Mouse (Mus musculus): ENCODE data around the gene Ruvbl1.

The Ruvbl1 gene

DNA sequence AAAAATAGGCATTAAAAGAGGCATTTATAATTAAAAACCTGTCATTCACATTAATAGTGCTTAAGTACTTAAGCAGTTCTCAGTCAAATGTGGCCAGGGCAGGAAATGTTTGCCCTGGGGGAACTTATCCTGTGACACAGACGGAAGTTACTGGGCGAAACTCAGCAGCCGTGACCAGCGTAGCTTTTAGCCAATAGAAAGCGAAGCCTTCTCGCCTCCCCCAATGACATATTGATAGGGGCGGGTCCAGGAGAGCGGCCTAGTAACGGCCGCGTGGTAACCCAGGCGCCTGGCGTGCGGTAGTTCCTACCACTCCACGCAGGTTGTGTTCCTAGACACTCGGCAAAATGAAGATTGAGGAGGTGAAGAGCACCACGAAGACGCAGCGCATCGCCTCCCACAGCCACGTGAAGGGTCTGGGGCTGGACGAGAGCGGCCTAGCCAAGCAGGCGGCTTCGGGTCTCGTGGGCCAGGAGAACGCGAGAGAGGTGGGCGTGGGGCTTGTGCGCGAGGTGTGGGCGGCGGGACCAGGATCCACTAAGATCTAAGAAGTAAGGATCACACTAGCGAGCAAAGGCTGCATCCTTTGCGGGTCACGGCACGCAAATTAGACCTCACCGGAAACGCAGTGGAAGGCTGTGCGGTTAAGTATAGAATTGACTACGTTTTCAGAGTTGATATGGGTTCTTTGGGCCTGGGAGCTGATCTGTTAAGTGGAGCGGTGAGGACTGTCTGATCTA lies at the start of gene Ruvbl1:
TSS of gene Ruvbl1 (plus strand) at position 229 of the 740 bp plus-strand sequence.
- peak; percentile 99 for DNase-seq (ENCODE audit: low read depth, low spot score)

DNA sequence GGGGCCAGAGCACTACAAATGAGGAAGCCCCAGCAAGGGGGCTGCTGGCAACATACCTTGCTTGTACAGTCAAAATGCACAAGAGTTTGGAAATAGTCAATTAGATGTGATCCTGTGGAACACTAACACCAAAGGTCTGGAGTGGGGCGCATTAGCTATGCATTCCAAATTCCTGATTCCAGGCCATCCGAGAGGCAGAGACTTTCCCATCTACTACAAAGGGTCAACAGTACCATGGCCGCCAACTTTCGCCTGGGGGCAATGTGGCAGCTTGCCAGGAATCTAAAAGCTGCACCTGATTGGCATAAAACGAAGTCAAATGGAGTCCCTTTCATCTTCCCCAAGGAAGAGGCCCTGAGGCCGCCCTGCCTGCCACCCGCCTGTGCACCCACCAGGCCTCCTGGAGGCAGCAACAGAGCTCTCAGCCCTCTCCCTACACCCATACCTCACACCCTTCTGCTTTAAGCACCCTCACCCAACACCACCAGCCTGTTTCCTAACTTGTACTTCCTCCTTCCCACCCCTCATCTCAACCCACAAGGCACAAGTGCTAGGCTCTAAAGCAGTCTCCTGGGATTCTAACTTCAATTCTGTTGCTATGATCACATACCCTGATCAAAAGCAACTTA lies 49.0 kb upstream of the Ruvbl1 start:
- peak; percentile 30 for DNase-seq (ENCODE audit: low read depth, low spot score)

DNA sequence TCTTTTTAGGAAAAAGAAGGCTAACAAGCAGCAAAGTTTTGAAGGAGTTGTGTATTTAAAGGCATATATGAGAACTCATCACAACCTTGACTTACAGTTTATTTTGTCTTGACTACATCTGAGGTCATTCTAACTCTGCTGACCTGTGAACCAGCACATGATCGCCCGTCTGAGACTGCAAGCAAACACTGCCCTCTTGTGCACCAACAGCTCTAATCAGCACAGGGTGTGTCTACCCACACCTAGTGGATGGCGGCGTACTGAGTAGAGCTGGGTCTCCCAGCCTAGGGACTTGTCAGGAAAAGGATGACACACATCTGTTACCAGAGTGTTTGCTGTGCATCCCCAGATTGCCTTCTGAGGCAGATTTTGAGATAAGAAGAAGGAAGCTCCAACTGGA lies 34.0 kb upstream of the Ruvbl1 start:
- peak; percentile 62 for DNase-seq (ENCODE audit: low read depth, low spot score)

DNA sequence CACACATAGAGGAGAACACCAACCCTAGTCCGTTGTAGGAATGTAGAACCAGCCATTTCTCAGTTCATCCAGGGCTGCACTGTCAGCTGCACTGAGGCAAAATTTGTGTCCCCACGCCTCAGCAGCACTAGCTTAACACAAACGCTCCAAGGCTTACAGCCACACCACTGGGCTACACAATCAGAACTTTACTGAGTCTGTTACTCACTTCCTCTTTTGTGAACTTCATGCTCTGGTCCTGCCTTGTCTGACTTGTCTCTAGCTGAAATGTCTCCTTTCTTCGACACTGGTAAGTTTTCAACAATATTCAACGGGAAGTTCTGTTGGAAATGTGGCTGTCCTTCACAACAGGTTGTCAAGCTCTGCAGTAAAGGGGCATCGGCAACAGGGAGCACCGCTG lies 29.6 kb upstream of the Ruvbl1 start:
- no peak for DNase-seq (ENCODE audit: low read depth, low spot score)

DNA sequence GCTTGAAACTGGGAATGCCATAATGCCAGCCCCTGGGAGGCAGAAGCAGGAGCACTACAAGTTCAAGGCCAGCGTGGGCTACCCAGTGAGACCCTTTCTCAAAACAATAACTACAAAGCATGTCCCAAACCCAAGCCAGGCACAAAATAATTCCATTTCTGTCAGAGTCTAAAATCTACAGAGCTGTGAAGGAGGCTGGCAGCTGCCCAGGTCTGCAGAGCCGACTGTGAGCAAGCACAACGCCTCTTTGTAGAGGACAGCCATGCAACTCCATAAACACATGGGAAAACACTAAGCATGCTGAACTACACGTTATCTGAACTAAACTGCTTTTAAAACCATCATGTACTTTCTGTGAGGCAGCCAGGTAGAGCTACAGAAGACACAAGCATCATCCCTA lies 26.2 kb upstream of the Ruvbl1 start:
- DNase-seq (ENCODE audit: low read depth, low spot score), result no peak

DNA sequence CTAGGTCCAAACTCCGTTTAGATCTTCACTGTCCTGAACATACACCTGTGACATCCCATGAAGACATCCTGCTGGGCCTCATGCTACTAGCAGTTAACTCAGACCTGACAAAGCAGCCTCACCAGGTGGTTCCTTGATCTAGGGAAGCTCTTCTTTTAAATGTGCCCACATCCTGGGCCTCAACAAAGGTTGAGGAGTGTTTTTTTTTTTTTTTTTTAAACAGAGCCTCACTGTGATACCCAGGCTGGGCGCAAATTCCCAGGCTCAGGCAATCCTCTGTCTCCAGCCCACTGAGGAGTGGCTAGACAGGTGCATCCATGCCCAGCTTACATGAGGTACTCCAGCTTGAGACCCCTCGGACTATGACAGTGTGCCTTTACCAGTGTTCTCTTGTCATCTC lies 22.7 kb upstream of the Ruvbl1 start:
- no peak for DNase-seq (ENCODE audit: low read depth, low spot score)

DNA sequence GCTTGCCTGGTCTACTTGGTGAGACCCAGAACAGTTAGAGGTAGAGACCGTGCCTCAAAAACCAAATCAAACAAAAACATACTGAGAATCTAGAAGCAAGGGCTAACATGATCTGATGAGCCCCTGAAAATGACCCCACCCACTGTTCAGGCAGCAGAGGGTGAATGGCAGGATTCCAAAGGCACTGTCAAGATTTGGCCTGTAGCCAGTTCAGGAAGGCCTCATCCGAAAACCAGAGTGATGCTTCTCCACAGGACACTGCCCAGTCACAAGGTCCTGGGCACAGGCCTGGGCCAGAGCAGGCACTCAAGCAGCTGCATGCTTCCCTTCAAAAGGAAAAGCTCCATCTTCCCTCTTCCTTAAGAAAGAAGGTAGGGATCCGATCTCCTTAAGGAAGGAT lies 21.8 kb upstream of the Ruvbl1 start:
- no peak for DNase-seq (ENCODE audit: low read depth, low spot score)

DNA sequence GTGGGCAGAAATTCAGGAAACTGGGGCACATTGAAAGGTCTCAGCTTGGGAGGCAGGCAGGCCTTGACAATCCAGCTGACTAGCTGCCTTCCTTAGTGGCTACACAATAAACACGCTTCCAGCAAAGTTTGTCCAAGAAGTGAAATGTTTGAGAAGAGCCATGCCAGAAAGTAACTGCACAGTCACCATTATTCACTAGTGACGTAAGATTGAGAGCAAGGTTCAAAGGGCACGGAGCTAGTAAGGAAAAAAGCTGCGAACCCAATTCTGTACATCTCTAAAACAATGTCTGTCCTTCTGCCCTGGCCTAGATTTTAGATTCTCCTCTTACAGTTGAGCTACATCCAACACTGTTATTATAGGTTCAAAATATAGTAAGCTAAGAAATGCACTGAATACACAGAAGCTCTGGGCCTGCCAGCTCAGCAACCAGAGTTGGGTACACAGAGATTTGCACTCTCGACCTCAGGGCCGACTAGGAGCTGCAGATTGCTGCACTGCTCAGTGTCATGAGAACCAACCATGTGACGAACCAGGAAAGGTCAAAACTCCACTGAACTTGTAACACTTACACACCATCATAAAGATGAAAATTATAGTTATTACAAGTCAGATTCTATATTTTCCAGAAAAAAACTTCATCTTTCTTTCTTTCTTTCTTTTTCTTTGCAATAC lies 21.0 kb upstream of the Ruvbl1 start:
- no peak for DNase-seq (ENCODE audit: low read depth, low spot score)

DNA sequence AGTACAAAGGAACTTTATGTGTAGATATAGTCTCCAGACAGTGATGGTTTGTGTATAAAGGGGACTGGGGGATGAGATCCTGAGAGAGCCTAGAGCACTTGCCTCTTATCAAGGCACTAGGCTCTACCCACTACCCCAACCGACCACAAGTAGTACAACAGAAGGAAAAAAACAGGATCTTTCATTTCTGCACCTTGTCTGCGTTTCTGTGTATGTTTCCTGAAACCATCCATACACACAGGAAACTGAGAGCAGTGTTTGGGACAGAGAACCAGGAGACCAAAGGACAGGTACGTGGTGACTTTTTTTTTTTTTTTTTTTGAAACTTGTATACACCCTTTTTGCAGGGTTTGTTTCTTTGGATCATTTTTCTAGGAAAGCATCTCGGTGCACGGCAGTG lies 19.5 kb upstream of the Ruvbl1 start:
- DNase-seq (ENCODE audit: low read depth, low spot score), result no peak

DNA sequence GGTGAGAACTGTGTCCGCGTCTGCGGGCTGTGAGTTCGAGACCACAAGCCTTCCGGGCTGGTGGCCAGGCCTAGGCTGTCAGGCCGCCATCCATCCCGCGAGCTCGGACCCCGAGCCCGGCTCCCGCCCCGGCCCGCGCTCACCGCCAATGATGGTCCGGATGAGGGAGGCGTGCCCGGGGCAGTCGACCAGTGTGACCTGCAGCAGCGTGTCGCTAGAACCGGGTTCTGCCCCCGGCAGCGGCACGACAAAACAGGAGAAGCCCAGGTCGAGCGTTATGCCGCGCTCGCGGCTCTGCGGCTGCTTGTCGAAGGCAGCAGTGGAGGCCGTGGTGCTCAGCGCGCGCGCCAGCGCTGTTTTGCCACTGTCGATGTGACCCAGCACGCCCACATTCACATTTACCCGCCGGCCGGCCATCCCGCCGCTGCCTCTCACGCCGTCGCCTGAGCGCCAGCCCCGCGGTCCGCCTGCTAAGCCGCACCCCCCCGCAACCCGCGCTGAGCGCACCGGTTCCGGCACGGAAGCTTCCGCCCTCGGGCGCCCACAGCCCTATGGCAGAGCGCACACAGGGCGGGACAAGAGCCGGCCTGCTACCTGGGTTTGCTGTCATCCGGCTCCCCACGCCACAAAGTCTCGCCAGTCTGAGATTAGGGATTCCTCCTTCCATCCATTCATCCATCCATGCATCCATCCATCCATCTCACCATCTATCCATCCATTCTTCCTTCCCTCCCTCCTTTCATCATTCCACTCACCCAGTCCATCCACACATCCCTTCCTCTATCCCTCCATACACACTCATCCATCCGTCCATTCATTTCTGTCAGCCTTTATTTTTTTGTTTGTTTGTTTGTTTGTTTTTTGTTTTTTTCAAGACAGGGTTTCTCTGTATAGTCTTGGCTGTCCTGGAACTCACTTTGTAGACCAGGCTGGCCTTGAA lies 18.9 kb upstream of the Ruvbl1 start, which contains the start of gene Eefsec:
TSS of gene Eefsec (minus strand) at position 477 of the 940 bp plus-strand sequence.
- peak; percentile 82 for DNase-seq (ENCODE audit: low read depth, low spot score)

DNA sequence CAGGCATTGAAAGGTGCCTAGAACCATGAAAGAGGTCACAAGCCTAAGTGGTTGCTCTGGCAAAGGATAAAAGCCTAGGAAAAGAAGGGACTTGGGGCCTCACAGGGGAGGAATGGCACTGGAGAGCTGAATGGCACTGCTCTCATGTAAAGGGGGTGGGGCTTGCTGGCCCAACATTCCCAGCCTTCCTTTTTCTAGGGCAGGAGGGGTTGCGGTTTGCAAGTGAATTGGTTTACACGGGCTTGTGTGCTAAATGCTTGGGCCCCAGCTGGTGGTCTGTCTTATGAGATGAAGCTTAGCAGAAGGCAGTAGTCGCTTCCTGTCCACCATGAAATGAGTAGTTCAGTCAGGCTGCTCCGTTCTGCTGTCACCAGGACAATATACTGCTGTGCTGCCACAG lies 17.8 kb upstream of the Ruvbl1 start:
- peak; percentile 75 for DNase-seq (ENCODE audit: low read depth, low spot score)

DNA sequence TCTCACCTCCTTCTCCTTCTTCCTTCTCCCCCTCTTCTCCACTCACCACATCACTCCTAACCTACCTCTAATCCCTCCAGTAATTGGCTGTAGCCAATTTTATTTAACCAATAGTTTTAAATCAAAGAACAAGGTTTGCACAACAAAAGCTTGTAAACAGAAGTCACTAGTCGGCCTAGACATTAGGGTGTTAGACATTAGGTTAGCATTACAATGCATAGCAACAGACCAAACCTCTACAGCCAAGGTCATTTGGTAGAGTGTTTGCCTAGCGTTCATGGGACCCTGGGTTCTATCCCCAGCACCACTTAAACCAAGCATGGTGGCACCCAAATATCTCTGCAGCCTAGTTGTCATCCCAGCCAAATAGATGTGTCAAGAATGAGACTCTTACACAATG lies 10.7 kb upstream of the Ruvbl1 start:
- peak; percentile 83 for DNase-seq (ENCODE audit: low read depth, low spot score)

DNA sequence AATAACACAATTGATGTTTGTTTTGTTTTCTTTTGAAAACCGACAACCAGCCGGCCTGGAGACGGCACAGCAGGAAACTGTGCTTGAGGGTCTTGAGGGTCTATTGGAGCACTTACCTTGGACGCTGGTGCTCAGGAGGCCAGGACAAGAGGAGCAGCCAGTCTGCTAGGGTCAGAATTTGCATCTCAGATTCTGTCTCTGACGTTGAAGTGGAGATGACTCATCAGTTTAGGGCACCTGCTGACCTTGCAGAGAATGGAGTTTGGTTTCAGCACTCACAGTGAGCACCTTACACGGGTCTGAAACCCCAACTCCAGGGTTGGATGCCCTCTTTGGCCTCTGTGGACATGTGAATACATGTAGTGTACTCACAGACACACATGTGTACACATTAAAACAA lies 4.7 kb downstream of the Ruvbl1 start:
- peak; percentile 50 for DNase-seq (ENCODE audit: low read depth, low spot score)

DNA sequence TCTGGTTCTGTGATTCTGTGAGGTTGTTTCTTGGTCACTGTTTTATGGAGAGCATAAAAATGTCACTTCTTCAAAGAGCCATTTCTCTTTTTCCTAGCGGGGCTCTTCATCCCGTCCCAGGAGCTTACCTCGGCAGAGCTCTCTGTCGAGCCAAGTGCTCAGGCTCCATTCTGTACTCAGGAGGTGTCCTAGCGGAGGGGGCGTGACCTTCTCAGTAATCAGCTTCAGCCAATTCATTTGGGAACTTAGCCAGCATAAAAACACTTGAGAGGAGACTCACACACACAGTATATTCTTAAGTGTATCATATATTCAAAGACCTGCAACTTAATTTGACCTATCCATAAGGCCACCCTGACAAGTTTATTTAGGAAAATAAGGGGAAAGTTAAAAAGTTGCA lies 15.2 kb downstream of the Ruvbl1 start:
- no peak for DNase-seq (ENCODE audit: low read depth, low spot score)

DNA sequence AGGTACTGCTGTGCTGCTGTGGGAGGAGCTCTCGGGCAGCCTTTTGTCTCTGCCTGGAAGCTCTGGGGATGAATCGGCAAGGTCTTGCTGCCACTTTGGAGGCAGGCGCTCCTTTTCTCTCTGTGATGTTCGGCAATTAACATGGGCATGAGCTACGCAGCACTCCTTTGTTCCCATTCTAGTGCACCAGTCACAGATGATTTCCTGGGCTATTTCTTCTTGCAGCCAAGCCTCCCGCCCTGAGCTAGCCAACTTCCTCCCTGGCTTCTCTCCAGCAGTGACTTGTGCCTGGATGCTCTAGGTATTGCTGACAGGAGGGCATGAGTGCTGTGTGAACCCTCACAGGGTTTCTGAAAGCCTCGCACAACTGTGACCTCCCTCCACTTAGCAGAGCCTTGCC lies 17.9 kb downstream of the Ruvbl1 start:
- DNase-seq (ENCODE audit: low read depth, low spot score), result peak; percentile 97

DNA sequence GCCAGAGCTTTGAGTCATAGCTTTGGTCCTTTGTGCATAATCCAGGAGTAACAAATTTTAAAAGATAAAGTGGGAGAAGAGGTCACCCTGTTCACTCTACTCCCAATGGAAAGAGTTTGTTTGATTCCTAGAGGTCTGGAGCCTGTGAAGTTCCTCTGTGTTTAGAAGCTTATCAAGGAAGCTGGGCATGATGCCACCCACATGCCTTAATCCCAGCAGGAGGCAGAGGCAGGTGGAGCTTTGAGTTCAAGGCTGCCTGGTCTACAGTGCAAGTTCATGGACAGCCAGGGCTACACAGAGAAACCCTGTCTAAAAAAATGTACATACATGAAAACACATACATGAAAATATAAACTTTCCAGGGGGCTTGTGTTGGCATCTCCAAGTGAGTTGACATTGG lies 18.7 kb downstream of the Ruvbl1 start:
- DNase-seq (ENCODE audit: low read depth, low spot score), result no peak

DNA sequence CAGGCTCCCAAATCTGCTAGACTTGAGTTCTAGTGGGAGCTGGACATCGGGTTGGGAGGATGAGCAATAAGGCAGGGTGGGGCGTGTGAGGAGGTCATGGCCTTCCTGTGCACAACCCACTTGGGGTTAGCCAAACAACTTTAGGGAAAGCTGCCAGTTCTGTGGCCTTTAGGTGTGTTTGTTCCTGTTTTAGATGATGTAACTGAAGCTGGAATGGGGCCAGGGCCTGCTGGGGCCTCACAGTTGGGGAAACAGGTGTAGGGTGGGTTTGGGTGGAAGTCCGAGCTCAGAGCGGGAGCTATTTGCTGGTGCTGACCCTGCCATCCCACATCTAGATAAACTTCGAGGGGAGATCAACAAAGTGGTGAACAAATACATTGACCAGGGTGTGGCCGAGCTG lies 20.2 kb downstream of the Ruvbl1 start:
- DNase-seq (ENCODE audit: low read depth, low spot score), result no peak

DNA sequence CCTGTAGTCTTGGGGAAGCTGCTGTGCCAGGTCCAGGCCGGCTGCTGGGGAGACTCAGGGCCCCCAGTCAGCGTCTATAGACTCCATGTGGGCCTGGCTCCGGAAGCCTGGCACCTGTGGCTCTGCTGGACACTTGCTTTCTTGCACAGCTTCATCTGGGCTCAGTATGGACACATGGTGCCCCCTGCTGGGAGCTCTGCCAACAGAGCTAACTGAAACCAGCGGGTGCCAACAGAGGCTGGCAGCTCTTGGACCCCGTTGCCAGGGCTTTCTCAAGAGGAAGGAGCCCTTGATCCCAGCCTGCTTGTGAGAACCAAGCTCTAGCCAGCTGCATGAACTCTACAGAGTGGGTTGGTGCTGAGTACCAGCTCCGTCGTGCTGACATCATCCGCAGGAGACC lies 21.7 kb downstream of the Ruvbl1 start:
- no peak for DNase-seq (ENCODE audit: low read depth, low spot score)

DNA sequence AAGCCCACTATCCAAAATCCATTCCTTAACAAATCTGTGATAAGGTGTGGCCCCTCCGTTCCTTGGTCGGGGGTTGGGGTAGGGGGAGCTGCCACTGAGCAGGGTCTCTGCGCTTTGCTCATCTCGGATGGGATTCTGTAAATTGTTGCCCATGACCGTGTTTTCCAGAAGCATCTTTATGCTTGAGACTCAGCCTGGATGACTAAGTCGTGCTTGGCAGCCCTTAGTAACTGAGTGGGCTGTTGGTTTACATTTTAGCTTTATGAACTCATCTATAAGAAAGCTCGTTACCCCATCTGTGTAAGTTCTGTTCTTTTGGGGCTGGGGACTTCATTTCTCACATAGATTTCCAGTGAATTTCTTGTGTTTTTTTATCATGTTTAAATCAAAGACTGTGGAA lies 23.8 kb downstream of the Ruvbl1 start:
- DNase-seq (ENCODE audit: low read depth, low spot score), result no peak

DNA sequence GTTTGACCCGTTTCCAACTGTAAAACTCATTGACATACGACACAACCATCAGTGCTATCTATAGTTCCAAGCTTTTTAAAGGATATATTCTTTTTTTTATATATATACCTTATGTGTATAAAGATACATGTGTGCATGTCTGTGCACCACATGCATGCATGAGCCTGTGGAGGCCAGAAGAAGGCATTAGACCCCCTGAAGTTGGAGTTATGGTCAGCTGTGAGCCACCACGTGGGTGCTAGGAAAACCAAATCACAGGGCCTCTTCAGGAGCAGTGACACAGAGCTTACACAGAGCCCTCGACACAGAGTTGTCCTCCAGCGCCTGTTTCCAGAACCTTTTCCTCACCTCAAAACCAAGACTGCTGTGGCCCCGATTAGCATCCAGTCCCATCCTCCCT lies 24.6 kb downstream of the Ruvbl1 start:
- no peak for DNase-seq (ENCODE audit: low read depth, low spot score)

DNA sequence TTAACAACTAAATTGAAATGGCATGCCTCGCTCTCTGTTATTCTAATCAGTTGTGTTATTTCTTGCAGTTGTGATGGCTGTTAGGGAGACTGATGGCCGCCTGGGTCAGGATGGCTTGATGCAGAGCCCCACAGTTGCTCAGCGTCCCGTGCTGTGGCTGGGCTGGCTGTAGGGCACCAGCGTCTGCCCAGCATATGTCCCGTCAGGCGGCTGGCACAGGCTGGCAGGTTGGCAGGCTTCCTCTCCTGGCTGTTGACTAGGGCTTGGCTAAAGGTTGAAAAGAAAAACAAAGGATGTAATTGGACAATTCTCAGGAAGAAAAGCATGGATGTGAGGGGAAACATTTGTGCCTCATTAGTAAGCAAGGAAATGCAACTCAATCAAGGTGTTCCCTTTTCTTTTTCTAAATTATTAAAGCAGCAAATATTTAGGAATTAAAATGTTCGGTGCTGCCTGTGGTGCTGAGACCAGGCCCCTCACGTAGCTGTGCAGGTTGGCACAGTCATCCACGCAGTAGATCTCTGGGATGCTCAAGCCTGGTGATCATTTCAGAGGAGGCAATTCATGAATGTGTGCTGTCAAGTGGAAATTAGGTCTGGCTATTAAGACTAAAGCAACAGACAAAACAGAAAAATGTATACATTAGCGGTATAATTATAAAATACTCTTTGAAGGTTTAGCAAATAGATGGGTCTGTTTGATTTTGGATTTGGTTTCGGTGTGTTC lies 25.6 kb downstream of the Ruvbl1 start:
- DNase-seq (ENCODE audit: low read depth, low spot score), result no peak

All from ES-CJ7 (cell line).